Mouse (Mus musculus) lung, postnatal 0 days (tissue): Measurements from ENCODE around the gene Kcnb1. TPM values are rescaled to one million over a fixed set of nuclear protein-coding genes. Genes with fewer than 3 reads are reported as not detected.

ENCODE experiments used
- ATAC-seq: fragments of 200-750 bp; cut with Nextera tagmentation; 2 replicates; pipeline ENCODE4 v1.8.0; 2017; ENCODE audit warnings: moderate library complexity
- DNase-seq: peaks from one replicate; pipeline ENCODE4 v3.0.0-alpha.2; 2016; ENCODE audit warnings: low spot score
- H3K27ac ChIP-seq: fragments of 300-500 bp; sonication (generic); 2 replicates; pipeline ENCODE4 v1.5.1; 2014; ENCODE audit warnings: antibody characterized with exemption, mild to moderate bottlenecking, low read length, mixed read lengths
- H3K27me3 ChIP-seq: fragments of 300-500 bp; sonication (generic); replicated peaks from 2 replicates; pipeline ENCODE4 v1.6.1; 2014; ENCODE audit warnings: low read length, mixed read lengths; ENCODE audit not compliant: insufficient read depth
- H3K36me3 ChIP-seq: fragments of 300-500 bp; sonication (generic); 2 replicates; pipeline ENCODE4 v1.6.1; 2014; ENCODE audit warnings: low read length, mixed read lengths; ENCODE audit not compliant: insufficient read depth
- H3K4me1 ChIP-seq: fragments of 300-500 bp; sonication (generic); 2 replicates; pipeline ENCODE4 v1.6.1; 2014; ENCODE audit warnings: antibody characterized with exemption, low read depth, low read length, mixed read lengths; ENCODE audit not compliant: insufficient read depth
- H3K4me2 ChIP-seq: fragments of 300-500 bp; sonication (generic); replicated peaks from 2 replicates; pipeline ENCODE4 v1.6.1; 2014; ENCODE audit warnings: low read depth, mild to moderate bottlenecking, low read length, moderate library complexity, mixed read lengths
- H3K4me3 ChIP-seq: fragments of 300-500 bp; sonication (generic); 2 replicates; pipeline ENCODE4 v1.5.1; 2014; ENCODE audit warnings: low read depth, low read length
- H3K9ac ChIP-seq: fragments of 300-500 bp; sonication (generic); replicated peaks from 2 replicates; pipeline ENCODE4 v1.6.1; 2014; ENCODE audit warnings: low read depth, mild to moderate bottlenecking
- H3K9me3 ChIP-seq: fragments of 300-500 bp; sonication (generic); 2 replicates; pipeline ENCODE4 v1.6.1; 2016; ENCODE audit warnings: low read length, mixed read lengths
- CTCF ChIP-seq: IDR thresholded peaks from 2 replicates; pipeline ENCODE4 v1.5.1; 2016; ENCODE audit warnings: antibody characterized with exemption, mild to moderate bottlenecking
- EP300 ChIP-seq: IDR thresholded peaks from 2 replicates; pipeline ENCODE4 v1.6.1; 2016; ENCODE audit warnings: antibody characterized with exemption, mild to moderate bottlenecking, control low read depth
- WGBS: fragments of 180-500 bp; shearing (Covaris S2); extraction: QIAGEN DNeasy Blood & Tissue Kit; methylation state at CpG from one replicate; pipeline ENCODE4 v1.1.7; 2014; 5-methylcytosine and 5-hydroxymethylcytosine counted together
- polyA plus RNA-seq: library from polyadenylated mRNA; unstranded; fragments of >200 nt; fragmentation: Nextera tagmentation; extraction: Ambion mirVana; gene quantifications from 2 replicates; pipeline ENCODE4 v1.2.1, GENCODE M21; 2015

The Kcnb1 gene
- polyA plus RNA-seq, 1 experiment from 2014 or later, result 1.1 TPM

DNA sequence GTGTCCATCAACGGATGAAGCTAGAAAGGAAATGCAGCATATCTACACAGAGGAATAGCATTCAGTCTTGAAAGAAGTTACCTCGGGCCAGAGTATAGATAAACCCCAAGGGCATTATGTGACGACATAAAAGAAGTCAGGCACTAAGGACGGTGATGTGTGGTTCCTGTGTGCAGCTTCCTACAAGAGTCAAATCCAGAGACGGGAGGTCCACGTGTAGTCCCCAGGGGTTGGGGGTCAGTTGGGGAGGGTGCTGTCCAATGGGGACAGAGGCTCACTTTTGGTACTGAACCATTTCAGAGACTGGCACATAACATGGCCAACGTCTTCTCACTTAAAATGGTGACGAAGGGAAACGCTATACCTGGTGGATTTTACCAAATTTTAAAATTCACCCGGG is 10.7 kb downstream of the Kcnb1 start:
- H3K27me3 ChIP-seq, result no peaks in the 10 kb centered on the region
- DNase-seq, result no peak
- no peaks in the 10 kb centered on the region for H3K4me1 ChIP-seq
- no peak overlapping the region for H3K9ac ChIP-seq
- H3K4me2 ChIP-seq, result no peak overlapping the region
- 82% methylated on average over 10 of the region's 10 CpGs for WGBS
- H3K27ac ChIP-seq, result no peak overlapping the region
- H3K9me3 ChIP-seq, result no peaks in the 10 kb centered on the region
- ATAC-seq, result no peak
- H3K36me3 ChIP-seq, result no peaks in the 10 kb centered on the region
- H3K4me3 ChIP-seq, result no peak overlapping the region
- no peak for TF ChIP-seq EP300
- TF ChIP-seq CTCF, result no peak

DNA sequence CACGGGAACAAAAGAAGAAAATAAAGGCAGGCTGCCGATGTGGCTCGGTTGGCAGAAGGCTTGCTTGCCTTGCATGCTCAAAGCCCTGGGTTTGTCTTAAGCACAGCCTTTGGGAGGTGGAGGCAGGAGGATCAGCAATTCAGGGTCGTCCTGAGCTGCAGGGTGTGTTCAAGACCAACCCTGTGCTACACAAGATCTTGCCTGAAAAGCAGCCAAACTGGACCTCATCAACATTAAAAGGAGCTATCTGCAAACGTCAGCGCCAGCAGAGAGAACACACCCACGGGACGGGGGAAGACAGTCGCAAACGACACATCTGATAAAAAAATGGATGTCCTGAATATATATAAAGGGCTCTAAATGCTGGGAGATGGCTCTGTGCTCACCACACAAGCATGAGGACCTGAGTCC is 12.7 kb downstream of the Kcnb1 start:
- TF ChIP-seq EP300 (no peak), CTCF (no peak)
- Histone ChIP-seq H3K36me3 (no peaks in the 10 kb centered on the region), H3K4me3 (no peak overlapping the region), H3K27me3 (no peaks in the 10 kb centered on the region), H3K4me2 (no peak overlapping the region), H3K9me3 (no peaks in the 10 kb centered on the region), H3K9ac (no peak overlapping the region), H3K27ac (no peak overlapping the region), H3K4me1 (no peaks in the 10 kb centered on the region)
- no peak for ATAC-seq
- DNase-seq, result no peak
- 49% methylated on average over 10 of the region's 10 CpGs for WGBS

DNA sequence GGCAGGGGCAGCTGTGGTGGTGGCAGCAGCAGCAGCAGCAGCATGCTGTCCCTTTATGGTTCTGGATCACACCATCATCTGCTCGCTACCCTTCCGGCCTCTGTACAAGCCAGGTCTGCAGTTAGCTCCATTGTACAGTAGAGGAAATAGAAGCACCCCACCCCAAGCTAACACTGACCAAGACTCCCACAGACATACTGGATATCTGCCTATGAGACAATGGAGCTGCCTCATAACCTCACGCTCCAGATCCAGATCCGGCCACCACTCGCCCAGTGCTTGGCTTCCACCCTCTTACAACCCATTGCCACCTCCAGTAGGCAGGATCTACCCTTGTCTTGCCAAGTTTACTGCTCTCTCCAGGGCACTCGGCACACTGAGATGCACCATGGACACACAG is 14.7 kb downstream of the Kcnb1 start:
- H3K27ac ChIP-seq, result no peak overlapping the region
- no peak overlapping the region for H3K4me3 ChIP-seq
- ATAC-seq, result no peak
- H3K27me3 ChIP-seq, result no peaks in the 10 kb centered on the region
- whole genome bisulfite sequencing, result 83% methylated on average over 6 of the region's 6 CpGs
- no peaks in the 10 kb centered on the region for H3K9me3 ChIP-seq
- no peak overlapping the region for H3K4me2 ChIP-seq
- no peaks in the 10 kb centered on the region for H3K4me1 ChIP-seq
- no peak for DNase-seq
- H3K9ac ChIP-seq, result no peak overlapping the region
- no peaks in the 10 kb centered on the region for H3K36me3 ChIP-seq
- TF ChIP-seq EP300 (no peak), CTCF (no peak)

DNA sequence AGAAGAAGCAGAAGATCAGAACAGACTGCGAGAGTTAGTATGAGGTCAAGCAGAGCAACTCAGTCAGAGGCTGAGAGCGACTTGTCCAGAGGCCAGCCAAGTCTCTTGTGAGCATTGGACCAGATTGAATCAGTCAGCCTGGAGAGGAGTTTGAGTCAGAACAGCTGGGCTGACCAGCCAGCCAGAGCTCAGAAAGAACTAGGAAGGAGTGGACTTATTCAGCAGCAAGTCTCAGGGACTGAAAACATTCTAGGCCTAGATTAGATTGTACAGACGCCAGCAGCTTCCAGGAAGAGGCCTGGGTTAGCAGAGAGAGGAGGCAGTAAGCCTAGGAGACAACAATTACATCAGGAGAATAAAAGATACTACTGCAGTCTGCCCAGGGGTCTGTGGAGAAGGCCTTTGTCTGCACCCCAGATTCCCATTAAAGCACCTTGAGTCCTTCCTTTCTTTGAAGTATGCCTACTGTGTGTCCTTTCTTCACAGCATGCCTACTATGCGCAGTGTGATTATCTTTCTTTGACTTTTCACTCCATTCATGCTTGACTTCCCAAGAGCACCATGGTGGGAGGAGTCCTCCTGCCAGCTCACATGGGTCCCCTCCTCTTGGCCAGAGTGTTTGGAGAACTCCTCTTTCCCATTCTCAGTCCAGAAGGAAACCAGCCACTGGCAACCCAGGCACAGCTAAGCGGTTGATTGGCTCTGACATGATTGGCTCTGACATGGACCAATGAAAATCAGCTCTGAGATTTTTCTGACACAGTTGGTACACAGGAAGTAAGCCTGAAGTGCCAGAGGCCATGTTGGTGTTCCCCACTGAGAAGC is 16.7 kb downstream of the Kcnb1 start:
- WGBS, result 62% methylated on average over 5 of the region's 5 CpGs
- H3K36me3 ChIP-seq, result no peaks in the 10 kb centered on the region
- H3K27ac ChIP-seq, result no peak overlapping the region
- no peaks in the 10 kb centered on the region for H3K9me3 ChIP-seq
- no peak overlapping the region for H3K4me2 ChIP-seq
- peak; percentile 84 for DNase-seq
- TF ChIP-seq CTCF, result no peak
- TF ChIP-seq EP300, result no peak
- ATAC-seq, result peak; percentile 88
- no peaks in the 10 kb centered on the region for H3K27me3 ChIP-seq
- no peak overlapping the region for H3K9ac ChIP-seq
- no peaks in the 10 kb centered on the region for H3K4me1 ChIP-seq
- H3K4me3 ChIP-seq, result no peak overlapping the region

DNA sequence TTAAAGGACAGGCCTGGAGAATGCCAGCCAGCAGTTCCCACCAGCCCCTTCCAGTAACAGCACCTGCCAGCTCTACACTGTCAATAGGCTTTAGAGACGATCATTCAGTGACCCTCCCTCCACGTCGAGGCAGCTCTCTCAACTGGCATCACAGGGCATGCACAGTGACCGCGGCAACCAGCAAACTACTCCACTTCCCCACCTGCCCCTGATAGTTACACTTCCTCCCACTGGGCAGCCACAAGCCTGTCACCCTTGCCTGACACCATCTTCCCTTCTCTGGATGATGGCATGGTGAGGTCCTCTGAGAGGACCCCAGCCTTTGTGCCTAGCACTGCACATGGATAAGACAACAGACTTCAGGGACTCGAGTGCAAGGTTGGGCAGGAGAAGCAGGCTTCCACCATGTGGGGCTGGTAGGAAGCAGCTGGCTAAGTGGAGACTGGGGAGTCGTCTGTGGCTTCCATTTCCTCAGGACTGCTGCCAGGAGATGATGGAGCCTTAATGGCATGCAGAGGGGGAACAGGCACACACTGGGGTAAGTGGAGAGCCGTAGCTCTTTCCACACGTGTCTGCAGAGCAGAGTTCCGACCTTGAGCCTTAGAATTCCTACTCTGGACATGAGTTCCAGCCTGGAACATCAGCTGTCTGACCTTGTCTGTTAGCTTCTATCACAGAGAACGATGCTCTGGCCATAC is 22.3 kb downstream of the Kcnb1 start:
- DNase-seq (peak; percentile 55), ATAC-seq (peak; percentile 75)
- no peak overlapping the region for H3K27ac ChIP-seq
- H3K4me1 ChIP-seq, result no peaks in the 10 kb centered on the region
- no peak overlapping the region for H3K9ac ChIP-seq
- no peaks in the 10 kb centered on the region for H3K36me3 ChIP-seq
- H3K4me3 ChIP-seq, result no peak overlapping the region
- 30% methylated on average over 11 of the region's 11 CpGs for WGBS
- no peaks in the 10 kb centered on the region for H3K27me3 ChIP-seq
- H3K9me3 ChIP-seq, result no peaks in the 10 kb centered on the region
- TF ChIP-seq EP300 (no peak), CTCF (no peak)
- no peak overlapping the region for H3K4me2 ChIP-seq

DNA sequence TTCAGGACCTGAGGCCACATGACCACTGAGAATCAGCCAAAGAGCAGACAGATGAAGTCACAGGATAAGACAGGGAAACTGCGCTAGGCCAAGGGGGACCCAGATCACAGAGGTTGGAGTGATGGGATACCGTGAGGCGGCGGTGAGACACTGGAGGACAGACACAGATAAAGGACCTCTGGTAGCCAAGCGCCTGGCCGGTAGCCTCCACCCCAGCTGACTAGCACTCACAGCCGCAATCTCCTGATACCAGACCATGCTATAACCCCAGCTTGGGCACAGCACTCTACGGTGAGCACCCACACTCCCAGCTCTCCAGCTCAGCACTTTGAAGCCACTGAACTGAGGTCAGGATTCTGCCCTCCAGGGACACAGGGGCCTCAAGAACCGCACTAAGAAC is 26.4 kb downstream of the Kcnb1 start:
- 54% methylated on average over 9 of the region's 9 CpGs for WGBS
- H3K4me2 ChIP-seq, result no peak overlapping the region
- no peak for ATAC-seq
- H3K27ac ChIP-seq, result no peak overlapping the region
- no peak overlapping the region for H3K9ac ChIP-seq
- no peaks in the 10 kb centered on the region for H3K4me1 ChIP-seq
- H3K36me3 ChIP-seq, result no peaks in the 10 kb centered on the region
- TF ChIP-seq EP300, result no peak
- no peak for TF ChIP-seq CTCF
- H3K27me3 ChIP-seq, result no peaks in the 10 kb centered on the region
- H3K9me3 ChIP-seq, result no peaks in the 10 kb centered on the region
- no peak overlapping the region for H3K4me3 ChIP-seq
- no peak for DNase-seq
